Mouse (Mus musculus): Measurements from ENCODE around the gene Rgs10.

Rgs10 gene

DNA sequence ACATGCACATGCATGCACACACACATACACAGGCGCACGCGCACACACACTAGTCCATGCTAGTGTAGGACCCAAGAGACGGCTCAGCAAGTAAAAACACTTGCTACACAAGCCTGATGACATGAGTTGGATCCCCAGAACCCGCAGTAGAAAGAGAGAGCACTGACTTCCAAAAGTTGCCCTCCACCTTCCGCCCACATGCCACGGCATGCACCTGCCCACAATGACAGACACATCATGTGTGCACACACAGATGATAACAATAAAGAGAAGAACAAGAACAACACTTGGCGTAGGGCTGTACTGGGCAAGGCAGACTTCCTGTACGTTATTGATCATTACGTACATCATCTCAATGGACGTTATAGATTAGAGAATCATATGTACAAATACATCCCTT is 44.4 kb downstream of the Rgs10 start:
- no peak for DNase-seq (ENCODE audit: low spot score)

DNA sequence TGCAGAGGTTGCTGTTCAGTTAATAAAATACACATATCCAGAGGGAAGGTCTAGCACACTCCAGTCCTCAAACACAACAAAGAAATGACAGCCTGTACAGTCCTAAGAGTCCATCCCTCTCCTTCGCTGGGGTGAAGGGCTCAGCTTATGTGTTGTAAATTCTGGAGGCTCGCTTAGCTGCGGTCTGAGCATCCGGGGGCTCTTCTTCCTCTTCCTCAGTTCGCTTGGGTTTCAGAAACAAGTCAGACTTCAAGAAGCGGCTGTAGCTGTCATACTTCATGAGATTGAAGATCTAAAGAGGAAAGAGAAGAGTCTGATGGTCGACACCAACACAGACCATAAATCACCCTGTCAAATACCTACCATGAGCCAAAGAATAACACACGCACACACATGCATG is 44.8 kb downstream of the Rgs10 start:
- no peak for DNase-seq (ENCODE audit: low spot score)

DNA sequence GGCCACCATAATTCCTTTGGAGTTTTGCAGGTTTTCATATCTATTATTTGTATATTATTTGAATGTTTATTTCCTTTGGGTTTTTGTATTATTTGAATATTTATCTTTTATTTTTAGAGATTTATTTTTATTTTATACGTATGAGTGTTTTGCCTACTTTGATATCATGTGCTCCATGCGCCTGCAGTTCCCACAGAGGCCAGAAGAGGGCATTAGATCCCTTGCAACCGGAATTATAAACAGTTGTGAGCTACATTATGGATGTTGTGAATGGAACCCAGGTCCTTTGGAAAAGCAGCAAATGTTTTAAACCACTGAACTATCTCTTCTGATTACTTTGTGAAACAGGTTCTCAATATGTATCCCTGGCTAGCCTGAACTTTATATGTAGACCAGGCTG is 46.2 kb downstream of the Rgs10 start:
- peak; percentile 7 for DNase-seq (ENCODE audit: low spot score)

DNA sequence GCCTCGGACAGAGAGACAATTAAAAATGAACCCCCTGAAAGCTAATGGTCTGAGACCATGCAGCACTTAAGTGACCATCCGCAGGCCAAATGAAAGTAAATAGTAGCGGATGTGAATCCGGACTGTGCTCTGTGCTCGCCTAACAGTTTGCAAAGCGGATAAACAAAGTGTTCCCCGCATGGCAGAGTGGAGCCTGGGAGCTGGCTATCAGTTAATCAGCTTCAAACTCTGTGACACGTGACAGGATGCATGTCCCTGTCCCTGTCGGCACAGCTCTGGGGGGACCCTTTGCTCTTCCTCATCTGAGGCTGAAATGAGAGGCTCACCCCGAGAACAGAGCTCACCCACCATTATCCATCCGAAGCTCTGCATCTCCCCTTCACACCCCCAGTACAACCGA is 49.2 kb downstream of the Rgs10 start:
- no peak for DNase-seq (ENCODE audit: low spot score)

DNA sequence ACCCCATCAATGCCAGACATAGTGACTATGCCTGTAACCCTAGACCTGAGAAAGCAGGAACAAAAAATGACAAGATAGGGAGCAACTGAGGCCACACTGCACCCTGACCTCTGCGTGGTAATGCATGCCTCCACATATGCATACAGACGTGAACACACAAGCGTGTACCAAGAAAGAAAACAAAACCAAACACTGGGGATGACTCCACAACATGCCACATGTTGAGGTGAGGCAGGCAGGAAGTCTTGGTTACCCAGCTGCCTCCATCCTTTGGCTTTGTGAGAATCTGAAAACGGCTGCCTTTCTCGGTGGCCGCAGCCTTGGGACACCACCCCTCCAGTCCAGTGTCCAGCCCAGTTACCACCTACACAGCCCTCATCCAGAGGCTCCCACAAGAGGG is 49.7 kb downstream of the Rgs10 start:
- no peak for DNase-seq (ENCODE audit: low spot score)

DNA sequence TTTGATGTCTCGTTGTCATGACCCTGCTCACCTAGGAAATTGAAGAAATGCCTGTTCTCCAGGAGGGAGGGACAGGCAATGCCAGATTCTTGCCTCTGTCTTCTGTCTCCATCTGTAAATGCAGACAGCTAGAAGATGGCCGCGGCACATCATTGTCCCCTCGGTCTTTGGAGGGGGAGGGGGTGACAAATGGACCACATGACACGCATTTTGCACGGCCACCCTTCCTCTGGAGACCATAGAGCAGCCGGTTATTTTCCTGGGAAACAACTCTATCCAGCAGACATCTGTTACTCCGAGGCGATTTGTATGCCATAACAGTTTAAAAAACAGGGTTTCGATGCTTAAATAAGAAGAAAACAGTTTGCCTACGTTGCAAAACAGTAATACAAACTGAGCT is 51.9 kb downstream of the Rgs10 start:
- no peak for DNase-seq (ENCODE audit: low spot score)

DNA sequence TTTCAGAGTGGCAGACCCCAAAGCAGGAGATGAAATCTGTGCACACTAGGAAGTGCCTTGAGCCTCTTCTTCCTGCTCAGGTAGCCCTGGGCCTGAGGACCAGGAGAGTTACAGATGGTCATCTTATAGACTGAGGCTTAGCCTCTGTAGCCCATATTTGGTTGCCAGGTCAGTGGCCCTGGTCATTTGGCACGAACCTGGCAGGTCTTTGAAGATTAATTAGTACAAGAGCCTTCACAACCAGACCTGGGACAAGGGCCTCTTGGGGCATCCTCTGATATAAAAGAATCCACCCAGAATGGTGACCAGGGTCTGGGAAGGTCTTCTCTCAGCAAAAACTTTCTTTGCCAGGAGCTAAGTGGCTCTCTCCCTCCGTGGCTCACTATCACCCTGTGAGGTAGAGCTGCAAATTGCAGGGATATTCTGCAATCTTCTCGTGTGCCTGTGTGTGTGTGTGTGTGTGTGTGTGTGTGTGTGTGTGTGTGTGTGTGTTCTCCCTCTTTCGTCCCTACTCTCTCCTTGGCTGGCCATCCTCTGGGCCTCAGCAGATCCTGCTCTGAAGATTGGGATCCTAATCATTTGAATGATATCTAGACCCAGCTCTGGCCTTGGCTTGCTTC is 53.4 kb downstream of the Rgs10 start:
- no peak for DNase-seq (ENCODE audit: low spot score)

DNA sequence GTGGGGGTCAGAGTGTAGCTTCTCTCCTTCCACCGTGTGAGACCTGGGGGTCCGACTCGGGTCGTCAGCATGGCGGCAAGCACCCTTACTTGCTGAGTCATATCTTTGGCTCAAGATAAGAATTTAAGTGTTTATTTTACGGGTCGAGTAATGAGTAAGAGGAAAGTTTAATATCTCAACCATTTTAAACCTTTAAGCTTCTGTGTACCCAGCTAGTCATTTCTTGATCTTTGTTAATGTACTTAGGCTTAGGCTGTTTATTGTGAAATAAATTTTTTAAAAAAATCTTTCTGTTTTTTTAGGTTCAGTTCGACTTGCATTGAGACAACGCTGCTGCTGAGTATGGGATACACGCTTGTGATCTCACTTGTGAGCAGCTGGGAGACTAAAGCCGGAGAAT is 54.0 kb downstream of the Rgs10 start:
- DNase-seq (ENCODE audit: low spot score): no peak

DNA sequence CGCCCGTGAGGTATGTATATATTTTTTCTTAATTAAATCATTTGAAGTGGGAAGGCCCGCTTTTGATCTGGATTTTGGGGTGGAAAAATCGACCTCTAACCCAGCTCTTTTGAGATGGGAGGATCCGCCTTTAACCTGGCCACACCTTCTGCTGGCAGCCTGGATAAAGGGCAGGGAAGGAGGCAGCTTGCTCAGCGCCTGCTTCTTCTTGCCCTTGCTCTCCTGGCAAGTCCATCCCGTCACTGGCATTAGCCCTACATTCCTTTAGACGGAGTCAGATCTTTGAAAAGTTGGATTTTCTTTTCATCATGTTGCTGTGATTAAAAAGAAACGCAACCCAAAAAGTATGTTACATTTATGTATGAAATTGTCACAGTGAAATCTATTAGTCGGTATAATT is 54.8 kb downstream of the Rgs10 start:
- peak; percentile 31 for DNase-seq (ENCODE audit: low spot score)

DNA sequence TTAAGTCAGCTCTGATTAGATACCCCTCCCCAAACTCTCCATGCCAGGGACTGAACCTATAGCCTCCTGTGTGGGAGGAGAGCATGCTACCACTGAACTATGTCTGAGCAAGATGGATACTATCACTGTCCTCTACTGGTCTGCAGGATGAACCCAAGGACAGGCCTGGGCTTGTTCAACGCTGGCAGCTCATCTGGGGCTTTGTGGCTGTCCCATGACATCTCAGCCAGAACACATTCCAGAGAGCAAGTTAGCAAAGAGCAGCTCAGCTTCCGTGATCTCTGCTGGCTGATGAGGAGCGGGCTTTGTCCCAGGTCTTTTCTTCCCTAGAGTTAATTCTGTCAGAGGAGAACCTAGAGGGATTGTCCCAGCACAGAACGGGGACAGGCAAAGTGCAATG is 55.6 kb downstream of the Rgs10 start:
- no peak for DNase-seq (ENCODE audit: low spot score)

DNA sequence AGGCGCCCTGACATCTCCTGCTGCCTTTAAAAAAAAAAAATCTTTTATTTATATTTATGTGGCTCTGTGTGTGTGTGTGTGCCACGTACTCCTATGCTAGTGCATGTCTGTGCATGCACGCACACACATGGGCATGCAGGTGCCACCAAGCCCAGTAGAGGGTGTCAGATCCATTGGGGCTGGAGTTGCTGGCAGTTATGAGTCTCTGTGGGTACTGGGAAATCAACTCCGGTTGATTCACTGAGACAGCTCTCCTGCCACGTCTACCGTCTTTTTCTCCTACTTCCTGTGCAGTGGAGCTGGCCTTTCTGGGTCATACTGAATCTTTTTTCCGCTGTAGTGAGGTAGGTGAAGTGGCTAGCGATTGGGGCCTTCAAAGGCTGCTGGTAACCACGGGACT is 58.8 kb downstream of the Rgs10 start:
- no peak for DNase-seq (ENCODE audit: low spot score)

DNA sequence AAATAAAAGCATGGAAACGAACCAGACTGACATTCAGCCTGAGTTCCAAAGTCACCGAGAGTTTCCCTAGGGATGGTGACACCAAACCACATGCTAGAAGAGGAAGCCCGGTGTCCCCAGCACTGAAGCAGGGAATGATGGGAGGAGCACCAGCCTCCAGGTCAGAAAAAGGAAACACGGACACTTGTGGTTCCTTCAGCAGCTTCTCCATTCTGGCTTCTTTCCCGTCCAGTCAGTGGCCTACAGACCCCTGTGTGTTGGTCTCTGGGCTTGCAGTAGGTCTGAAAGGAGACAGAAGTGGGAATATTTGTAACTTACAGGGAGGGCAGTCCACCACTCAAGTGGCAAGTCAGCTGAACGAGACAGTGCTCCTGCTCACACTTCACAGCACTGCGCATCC is 59.4 kb downstream of the Rgs10 start:
- no peak for DNase-seq (ENCODE audit: low spot score)

DNA sequence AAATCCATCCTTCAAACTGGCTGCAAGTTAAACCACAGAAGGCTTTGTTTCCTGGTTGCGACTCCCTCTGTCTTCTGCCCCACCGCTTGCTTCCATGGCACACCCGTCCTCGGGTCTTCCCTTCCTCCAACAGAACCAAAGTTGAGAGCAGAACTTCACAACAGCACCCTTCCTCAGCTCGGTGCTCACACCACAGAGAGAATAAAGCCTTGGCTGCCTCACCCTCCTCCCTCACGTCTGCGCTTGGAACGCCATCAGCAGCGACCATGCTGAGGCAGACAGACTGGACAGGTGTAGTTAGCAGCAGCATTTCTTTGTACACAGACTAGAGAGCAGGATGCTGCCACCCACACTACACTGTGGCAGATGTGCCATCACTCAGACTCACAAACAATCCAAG is 59.8 kb downstream of the Rgs10 start:
- no peak for DNase-seq (ENCODE audit: low spot score)

DNA sequence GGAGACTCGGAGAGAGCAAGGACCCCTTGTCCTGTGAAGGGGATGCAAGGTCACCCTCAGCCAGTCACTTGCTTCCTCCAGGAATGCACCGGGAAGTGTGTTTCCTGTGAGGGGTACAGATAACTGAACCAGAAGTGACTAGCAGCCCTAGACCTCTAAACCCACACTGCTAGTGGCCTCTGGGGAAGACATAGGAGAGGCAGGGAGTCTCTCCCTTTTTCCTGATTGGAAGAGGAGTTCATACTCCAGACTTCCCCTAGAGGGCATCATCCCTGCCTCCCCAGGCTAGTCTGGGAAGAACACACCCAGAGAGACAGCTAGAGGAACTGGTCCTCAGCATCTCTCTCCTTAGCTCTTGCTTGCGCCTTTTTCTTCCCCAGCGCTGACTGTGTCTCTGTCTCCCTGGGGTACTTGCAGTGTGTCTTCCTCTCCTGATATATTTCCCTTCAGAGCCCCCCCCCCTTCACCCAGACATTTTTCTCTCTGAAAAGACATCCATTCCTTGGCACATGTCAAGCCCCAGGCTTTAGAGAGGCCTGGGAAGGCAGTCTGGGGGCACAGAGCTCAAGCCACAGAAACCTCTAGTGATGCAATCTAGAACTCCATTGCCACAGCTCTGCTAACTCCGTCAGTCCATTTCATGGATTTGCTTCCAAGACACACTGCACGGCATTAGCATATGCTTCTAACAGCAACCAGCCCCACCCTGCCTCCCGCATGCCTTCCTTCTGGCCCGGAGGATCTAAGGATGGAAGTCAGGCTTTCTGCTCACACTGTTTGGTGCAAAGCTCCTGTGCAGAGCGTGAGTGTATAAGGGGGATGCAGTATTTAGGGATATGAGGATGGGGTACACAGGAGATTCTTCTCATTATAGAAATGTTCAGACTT is 61.4 kb downstream of the Rgs10 start:
- DNase-seq (ENCODE audit: low spot score): peak; percentile 16

DNA sequence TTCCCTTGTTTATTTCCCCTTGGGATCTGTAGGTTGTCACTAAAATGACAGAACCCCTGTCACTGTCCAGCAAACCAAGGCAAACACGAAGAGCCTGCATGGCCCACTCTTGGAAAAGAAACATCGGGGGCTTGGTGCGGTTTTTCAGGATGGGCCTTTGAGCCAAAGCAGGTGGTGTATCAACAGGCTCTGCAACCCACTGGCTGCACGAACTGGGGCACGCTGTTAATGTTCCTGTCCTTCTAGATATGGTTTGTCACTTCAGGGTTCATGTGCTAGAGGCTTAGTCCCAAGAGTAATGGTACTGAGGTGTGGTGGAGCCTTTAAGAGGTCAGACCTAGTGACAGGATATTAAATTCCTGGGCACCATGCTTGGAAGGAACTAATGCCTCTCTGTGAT is 63.1 kb downstream of the Rgs10 start:
- DNase-seq (ENCODE audit: low spot score): no peak

DNA sequence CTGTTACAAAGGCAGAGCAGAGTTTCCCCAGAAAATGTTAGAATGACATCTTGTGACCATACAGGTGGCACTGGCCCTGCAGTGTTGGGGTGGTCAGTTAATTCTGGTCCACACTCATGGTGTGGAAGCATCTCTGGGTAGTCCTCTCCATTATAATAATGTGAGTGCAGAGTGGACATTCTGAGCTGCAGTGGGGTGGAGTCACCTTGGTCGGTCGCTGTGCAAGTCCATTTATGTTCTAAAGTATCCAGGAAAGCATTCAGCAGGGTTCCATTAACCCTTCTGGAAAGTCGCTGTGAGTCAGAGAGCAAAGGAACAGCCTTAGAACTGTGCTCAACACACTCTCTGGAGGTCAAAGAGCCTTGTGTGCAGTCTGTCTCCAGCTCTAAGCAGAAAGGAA is 65.8 kb downstream of the Rgs10 start:
- DNase-seq (ENCODE audit: low spot score): no peak

DNA sequence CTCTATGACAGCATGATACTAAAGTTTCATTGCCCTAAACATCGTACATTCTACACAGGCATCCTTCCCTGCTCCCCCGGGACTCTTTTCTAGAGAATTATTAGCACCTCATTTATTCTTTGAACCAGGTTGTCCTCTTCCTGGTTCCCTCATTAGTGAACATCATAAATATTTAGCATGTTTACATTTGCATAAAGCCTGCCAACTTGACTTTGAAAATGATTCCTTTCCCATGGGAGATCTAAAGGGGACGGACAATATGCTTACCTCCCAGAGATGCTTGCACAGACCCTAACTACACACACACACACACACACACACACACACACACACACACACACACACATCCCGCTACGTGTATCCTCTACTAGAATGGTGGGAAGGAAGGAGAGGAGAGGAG is 67.4 kb downstream of the Rgs10 start:
- no peak for DNase-seq (ENCODE audit: low spot score)

DNA sequence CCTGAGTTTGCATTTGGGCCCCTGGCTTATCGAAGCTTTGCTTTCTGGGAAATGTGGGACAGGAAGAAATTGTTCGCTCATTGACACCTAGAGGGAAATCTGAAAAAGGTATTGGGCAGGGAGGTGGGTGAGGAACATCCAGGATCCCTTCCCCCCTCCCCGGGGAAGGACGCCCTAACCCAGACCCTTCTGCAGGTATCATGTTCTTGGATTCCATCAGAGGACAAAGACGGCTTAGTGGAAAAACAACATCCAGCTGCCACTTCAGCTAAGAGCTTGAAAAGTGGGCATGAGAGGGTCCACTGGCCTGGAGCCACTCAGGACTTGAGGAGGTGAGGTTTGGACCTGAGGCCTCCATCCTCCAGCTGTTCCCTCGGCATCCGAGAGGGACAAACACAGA is 68.2 kb downstream of the Rgs10 start:
- no peak for DNase-seq (ENCODE audit: low spot score)

DNA sequence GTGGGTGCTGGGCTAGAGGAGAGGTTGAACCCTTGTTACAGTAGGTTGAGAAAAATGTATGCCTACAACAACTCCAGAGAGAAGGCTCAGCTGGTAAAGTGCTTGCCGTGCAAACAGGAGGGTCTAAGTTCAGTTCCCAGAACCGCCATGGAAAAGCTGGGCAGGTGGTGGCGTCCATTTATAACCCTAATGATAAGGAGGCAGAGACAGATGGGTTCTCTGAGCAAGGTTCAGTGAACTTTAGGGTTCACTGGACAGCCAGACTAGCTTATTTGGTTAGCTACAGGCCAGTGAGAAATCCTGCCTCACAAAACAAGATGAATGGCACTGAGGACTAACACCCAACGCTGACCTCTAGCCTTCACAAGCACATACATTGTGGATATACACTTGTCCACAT is 68.8 kb downstream of the Rgs10 start:
- DNase-seq (ENCODE audit: low spot score): no peak

DNA sequence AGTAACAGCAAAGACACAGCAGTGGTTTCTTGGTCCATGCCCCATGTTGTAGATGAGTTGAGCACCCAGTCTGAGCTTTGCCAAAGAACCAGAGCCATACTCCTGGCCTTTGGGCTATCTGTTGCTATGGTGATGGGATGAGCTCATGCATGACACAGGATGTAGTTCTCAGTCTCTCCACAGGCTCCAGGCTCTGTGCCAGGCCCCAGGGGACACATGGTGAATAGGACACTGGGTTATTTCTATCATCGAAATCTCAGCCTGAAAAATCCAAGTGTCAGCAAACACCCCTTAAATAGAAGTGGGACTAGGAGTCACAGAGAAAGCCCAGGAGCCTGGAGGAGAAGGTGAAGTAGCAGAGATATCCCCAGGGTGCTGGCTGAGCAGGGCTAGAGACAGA is 70.0 kb downstream of the Rgs10 start:
- DNase-seq (ENCODE audit: low spot score): peak; percentile 79

DNA sequence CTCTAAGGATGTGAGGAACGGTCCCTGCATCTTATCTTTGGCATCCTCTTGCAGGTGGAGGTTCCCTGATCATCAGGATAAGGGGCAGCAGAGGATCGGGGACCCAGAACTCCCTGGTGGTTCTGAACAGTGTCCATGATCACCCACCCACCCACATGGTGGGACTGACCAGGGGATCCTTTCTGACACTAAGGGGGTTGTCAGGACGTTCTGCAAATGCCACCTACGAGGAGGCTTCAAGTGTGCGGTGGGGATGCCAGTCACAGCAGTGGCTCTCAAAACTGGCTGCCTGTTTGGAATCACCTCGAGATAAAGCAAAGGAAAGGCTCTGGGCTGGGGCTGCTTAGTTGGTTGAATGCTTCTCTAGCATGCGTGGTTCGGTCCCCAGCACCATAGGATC is 71.6 kb downstream of the Rgs10 start:
- DNase-seq (ENCODE audit: low spot score): no peak

DNA sequence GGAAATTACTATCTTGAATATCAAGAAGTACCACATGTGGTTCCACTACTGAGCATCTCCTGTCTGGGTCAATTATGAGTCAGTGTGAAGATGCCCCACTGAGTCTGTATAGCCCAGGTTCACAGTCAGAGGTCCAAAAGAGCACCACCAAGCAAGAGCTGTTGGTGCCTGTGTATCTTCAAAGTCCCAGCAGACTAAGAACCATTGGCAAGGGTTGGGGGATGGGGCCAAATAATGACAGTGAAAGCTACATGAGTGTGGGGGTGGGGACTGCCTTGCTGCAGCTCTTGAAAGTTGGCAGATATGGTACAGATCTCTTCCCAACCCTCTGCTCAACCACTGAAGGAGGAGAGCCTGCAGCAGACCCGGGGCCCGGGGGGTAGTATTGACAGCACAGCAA is 72.0 kb downstream of the Rgs10 start:
- DNase-seq (ENCODE audit: low spot score): no peak

DNA sequence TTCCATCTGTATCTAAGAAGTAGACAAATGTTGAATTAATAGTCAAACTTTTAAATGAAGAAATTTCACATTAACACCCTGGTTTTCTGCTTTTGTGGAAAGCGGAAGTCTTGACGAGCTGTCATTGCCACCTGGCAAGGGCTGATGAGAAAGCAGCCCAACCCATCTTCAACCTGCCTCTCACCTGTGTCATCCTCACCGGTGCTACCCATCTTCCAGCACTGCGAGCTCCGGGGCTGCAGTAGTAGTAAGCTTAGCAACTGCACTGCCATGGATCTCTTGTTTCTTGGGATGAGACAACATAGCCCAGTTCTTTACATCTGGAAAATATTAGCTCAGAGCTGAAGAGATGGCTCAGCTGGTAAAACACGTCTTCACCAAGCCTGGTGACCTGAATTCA is 72.9 kb downstream of the Rgs10 start:
- DNase-seq (ENCODE audit: low spot score): no peak
